Mouse (Mus musculus): ENCODE results near the gene Dxo. TPM values are rescaled to one million over a fixed set of nuclear protein-coding genes. Genes with fewer than 3 reads are reported as not detected.

Gene Dxo
- polyA plus RNA-seq, 1 experiment from 2014 or later = 59.4 TPM

DNA sequence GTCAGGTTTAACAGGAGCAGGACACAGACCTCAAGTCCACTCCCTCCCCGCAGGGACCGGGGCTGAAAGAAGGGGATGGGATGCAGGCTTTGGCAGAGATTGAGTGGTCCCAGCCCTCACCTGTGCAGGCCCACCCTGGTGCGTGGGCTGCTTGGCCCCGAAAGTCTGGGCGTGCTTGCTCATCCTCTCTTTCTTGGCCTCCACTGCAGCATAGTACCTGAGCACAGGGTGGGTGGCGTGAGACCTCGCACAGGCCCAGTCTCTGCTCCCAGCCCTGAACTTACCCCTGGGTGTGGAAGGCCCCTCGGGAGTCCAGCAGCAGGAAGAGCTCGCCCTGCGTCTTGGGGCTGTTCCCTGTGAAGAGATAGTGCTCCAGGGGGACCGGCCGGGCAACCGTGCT is 8.1 kb downstream of the Dxo start:
- H3K4me3 ChIP-seq (ENCODE audit: low read depth, low read length) = no peak overlapping the region
- H3K27me3 ChIP-seq (ENCODE audit: control insufficient read depth, insufficient read depth, low read length) = no peaks in the 10 kb centered on the region
- no peaks in the 10 kb centered on the region for H3K9me3 ChIP-seq (ENCODE audit: control insufficient read depth, low read length)
- H3K9ac ChIP-seq (replicated peaks; ENCODE audit: low read depth, low read length) = no peak overlapping the region
- 97% methylated on average over 13 of the region's 13 CpGs for WGBS
- H3K36me3 ChIP-seq (ENCODE audit: control insufficient read depth, insufficient read depth, low read length) = peaks cover 71% of the 10 kb centered on the region
- ATAC-seq (ENCODE audit: low read depth) = no peak
- peaks cover 6% of the 10 kb centered on the region; the same call in 1 of the 2 replicates for H3K4me1 ChIP-seq (ENCODE audit: control insufficient read depth, insufficient read depth, low read length)
- H3K4me2 ChIP-seq (ENCODE audit: low read depth, low read length) = no peak overlapping the region
- no peak overlapping the region for H3K27ac ChIP-seq (ENCODE audit: low read depth, low read length)

GRCm38 (mm10) chr17:34847192-34847591 is 10.4 kb downstream of the Dxo start:
- Histone ChIP-seq H3K4me2 (ENCODE audit: low read depth, low read length) (no peak overlapping the region), H3K27me3 (ENCODE audit: control insufficient read depth, insufficient read depth, low read length) (no peaks in the 10 kb centered on the region), H3K27ac (ENCODE audit: low read depth, low read length) (no peak overlapping the region), H3K9ac (replicated peaks; ENCODE audit: low read depth, low read length) (no peak overlapping the region), H3K4me3 (ENCODE audit: low read depth, low read length) (no peak overlapping the region), H3K4me1 (ENCODE audit: control insufficient read depth, insufficient read depth, low read length) (peaks cover 18% of the 10 kb centered on the region), H3K36me3 (ENCODE audit: control insufficient read depth, insufficient read depth, low read length) (peaks cover 48% of the 10 kb centered on the region), H3K9me3 (ENCODE audit: control insufficient read depth, low read length) (no peaks in the 10 kb centered on the region)
- WGBS = 87% methylated on average over 6 of the region's 6 CpGs
- ATAC-seq (ENCODE audit: low read depth) = no peak

DNA sequence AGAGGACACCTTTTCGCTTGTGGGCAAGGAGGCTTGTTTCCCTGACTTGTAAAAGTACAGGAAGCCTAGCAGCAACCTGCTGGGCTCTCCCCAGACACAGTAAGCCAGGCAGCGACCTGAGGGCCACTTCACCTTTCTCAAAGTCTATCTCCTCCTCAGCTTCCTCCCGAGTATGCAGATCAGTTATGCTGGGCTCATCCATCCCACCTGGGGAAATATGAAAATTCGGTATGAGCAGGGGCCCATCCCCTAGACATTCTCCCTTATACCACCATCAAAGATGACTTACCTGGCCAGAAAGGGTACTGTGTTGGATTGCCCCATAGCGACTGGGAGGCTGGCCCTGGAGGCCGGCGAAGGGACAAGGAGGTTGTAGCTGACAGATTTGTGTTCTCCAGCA is 10.8 kb downstream of the Dxo start:
- Histone ChIP-seq H3K36me3 (ENCODE audit: control insufficient read depth, insufficient read depth, low read length) (peaks cover 44% of the 10 kb centered on the region), H3K4me3 (ENCODE audit: low read depth, low read length) (no peak overlapping the region), H3K9ac (replicated peaks; ENCODE audit: low read depth, low read length) (no peak overlapping the region), H3K4me2 (ENCODE audit: low read depth, low read length) (no peak overlapping the region), H3K9me3 (ENCODE audit: control insufficient read depth, low read length) (no peaks in the 10 kb centered on the region), H3K27ac (ENCODE audit: low read depth, low read length) (no peak overlapping the region), H3K4me1 (ENCODE audit: control insufficient read depth, insufficient read depth, low read length) (peaks cover 18% of the 10 kb centered on the region), H3K27me3 (ENCODE audit: control insufficient read depth, insufficient read depth, low read length) (no peaks in the 10 kb centered on the region)
- no peak for ATAC-seq (ENCODE audit: low read depth)
- WGBS = 93% methylated on average over 7 of the region's 7 CpGs

GRCm38 (mm10) chr17:34849722-34850516 is 13.1 kb downstream of the Dxo start, which contains the start of the genes Skiv2l and Nelfe:
Gene Skiv2l (minus strand): TSS chr17:34850210.
Gene Nelfe (plus strand): TSS chr17:34850391.
- Histone ChIP-seq H3K4me2 (ENCODE audit: low read depth, low read length) (peak within 1 kb of the TSS; percentile 96), H3K4me1 (ENCODE audit: control insufficient read depth, insufficient read depth, low read length) (peaks cover 18% of the 10 kb centered on the region), H3K9ac (replicated peaks; ENCODE audit: low read depth, low read length) (peak within 1 kb of the TSS; percentile 86), H3K9me3 (ENCODE audit: control insufficient read depth, low read length) (no peaks in the 10 kb centered on the region), H3K4me3 (ENCODE audit: low read depth, low read length) (peak within 1 kb of the TSS; percentile 95), H3K27me3 (ENCODE audit: control insufficient read depth, insufficient read depth, low read length) (no peaks in the 10 kb centered on the region), H3K36me3 (ENCODE audit: control insufficient read depth, insufficient read depth, low read length) (peaks cover 40% of the 10 kb centered on the region), H3K27ac (ENCODE audit: low read depth, low read length) (peak within 1 kb of the TSS; percentile 48; the same call in 1 of the 2 replicates)
- ATAC-seq (ENCODE audit: low read depth) = peak; percentile 97
- WGBS = under 1% methylated on average over 63 of the region's 65 CpGs

GRCm38 (mm10) chr17:34850517-34851125 is 13.8 kb downstream of the Dxo start:
- WGBS = 2% methylated on average over 24 of the region's 25 CpGs
- Histone ChIP-seq H3K4me1 (ENCODE audit: control insufficient read depth, insufficient read depth, low read length) (peaks cover 18% of the 10 kb centered on the region), H3K9ac (replicated peaks; ENCODE audit: low read depth, low read length) (peak overlapping the region; percentile 86), H3K4me3 (ENCODE audit: low read depth, low read length) (peak overlapping the region; percentile 95), H3K27me3 (ENCODE audit: control insufficient read depth, insufficient read depth, low read length) (no peaks in the 10 kb centered on the region), H3K27ac (ENCODE audit: low read depth, low read length) (peak overlapping the region; percentile 48; the same call in 1 of the 2 replicates), H3K4me2 (ENCODE audit: low read depth, low read length) (peak overlapping the region; percentile 96), H3K36me3 (ENCODE audit: control insufficient read depth, insufficient read depth, low read length) (peaks cover 33% of the 10 kb centered on the region), H3K9me3 (ENCODE audit: control insufficient read depth, low read length) (no peaks in the 10 kb centered on the region)
- no peak; the same call in 1 of the 2 replicates for ATAC-seq (ENCODE audit: low read depth)

GRCm38 (mm10) chr17:34853511-34853910 is 16.7 kb downstream of the Dxo start:
- Histone ChIP-seq H3K9me3 (ENCODE audit: control insufficient read depth, low read length) (no peaks in the 10 kb centered on the region), H3K4me1 (ENCODE audit: control insufficient read depth, insufficient read depth, low read length) (peaks cover 18% of the 10 kb centered on the region), H3K27me3 (ENCODE audit: control insufficient read depth, insufficient read depth, low read length) (no peaks in the 10 kb centered on the region), H3K4me3 (ENCODE audit: low read depth, low read length) (no peak overlapping the region), H3K9ac (replicated peaks; ENCODE audit: low read depth, low read length) (no peak overlapping the region), H3K27ac (ENCODE audit: low read depth, low read length) (no peak overlapping the region), H3K36me3 (ENCODE audit: control insufficient read depth, insufficient read depth, low read length) (peaks cover 26% of the 10 kb centered on the region), H3K4me2 (ENCODE audit: low read depth, low read length) (no peak overlapping the region)
- 81% methylated on average over 8 of the region's 8 CpGs for whole genome bisulfite sequencing
- no peak for ATAC-seq (ENCODE audit: low read depth)

DNA sequence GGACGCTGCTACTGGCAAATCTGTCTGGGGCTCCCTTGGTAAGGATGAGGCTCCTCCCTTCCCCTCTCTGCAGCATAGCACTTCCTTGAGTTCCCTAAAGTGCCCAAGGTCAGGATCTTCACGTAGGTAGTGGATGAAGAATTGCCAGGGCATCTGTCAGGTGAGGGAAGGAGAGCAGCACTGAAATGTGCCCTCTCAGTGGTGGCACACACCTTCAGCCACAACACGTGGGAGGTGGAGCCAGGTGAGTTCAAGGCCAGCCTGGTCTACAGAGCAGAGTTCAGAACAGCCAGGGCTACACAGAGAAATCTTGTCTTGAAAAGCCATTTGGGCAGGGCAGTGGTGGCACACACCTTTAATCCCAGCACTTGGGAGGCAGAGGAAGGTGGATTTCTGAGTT is 17.9 kb downstream of the Dxo start:
- Histone ChIP-seq H3K36me3 (ENCODE audit: control insufficient read depth, insufficient read depth, low read length) (peaks cover 26% of the 10 kb centered on the region), H3K4me3 (ENCODE audit: low read depth, low read length) (no peak overlapping the region), H3K4me2 (ENCODE audit: low read depth, low read length) (no peak overlapping the region), H3K4me1 (ENCODE audit: control insufficient read depth, insufficient read depth, low read length) (peaks cover 12% of the 10 kb centered on the region), H3K27me3 (ENCODE audit: control insufficient read depth, insufficient read depth, low read length) (no peaks in the 10 kb centered on the region), H3K9me3 (ENCODE audit: control insufficient read depth, low read length) (no peaks in the 10 kb centered on the region), H3K9ac (replicated peaks; ENCODE audit: low read depth, low read length) (no peak overlapping the region), H3K27ac (ENCODE audit: low read depth, low read length) (no peak overlapping the region)
- ATAC-seq (ENCODE audit: low read depth) = no peak
- 85% methylated on average over 3 of the region's 3 CpGs for WGBS

DNA sequence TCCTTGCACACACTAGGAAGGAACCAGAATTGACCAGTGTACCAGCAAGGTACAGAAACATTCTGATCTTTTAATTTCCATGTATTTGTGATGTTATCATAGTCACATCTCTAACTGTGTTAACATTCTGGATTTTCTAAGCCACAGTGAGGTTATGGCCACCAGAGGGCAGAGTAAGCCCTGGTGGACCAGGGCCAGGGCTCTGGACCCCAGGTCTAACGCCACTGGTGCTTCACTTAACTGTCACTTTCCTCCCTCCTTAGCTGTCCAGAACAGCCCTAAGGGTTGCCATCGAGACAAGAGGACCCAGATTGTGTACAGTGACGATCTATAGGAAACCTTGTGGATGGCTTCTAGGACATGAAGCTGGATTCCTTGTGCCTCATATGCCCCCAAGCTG is 19.0 kb downstream of the Dxo start:
- H3K4me3 ChIP-seq (ENCODE audit: low read depth, low read length) = no peak overlapping the region
- WGBS = 34% methylated on average over 3 of the region's 3 CpGs
- ATAC-seq (ENCODE audit: low read depth) = no peak
- no peak overlapping the region for H3K4me2 ChIP-seq (ENCODE audit: low read depth, low read length)
- H3K36me3 ChIP-seq (ENCODE audit: control insufficient read depth, insufficient read depth, low read length) = peaks cover 26% of the 10 kb centered on the region
- no peaks in the 10 kb centered on the region for H3K9me3 ChIP-seq (ENCODE audit: control insufficient read depth, low read length)
- peaks cover 9% of the 10 kb centered on the region for H3K4me1 ChIP-seq (ENCODE audit: control insufficient read depth, insufficient read depth, low read length)
- no peak overlapping the region for H3K9ac ChIP-seq (replicated peaks; ENCODE audit: low read depth, low read length)
- H3K27ac ChIP-seq (ENCODE audit: low read depth, low read length) = no peak overlapping the region
- H3K27me3 ChIP-seq (ENCODE audit: control insufficient read depth, insufficient read depth, low read length) = no peaks in the 10 kb centered on the region

- Histone ChIP-seq H3K9me3 (ENCODE audit: control insufficient read depth, low read length) (no peaks in the 10 kb centered on the region), H3K27me3 (ENCODE audit: control insufficient read depth, insufficient read depth, low read length) (no peaks in the 10 kb centered on the region), H3K27ac (ENCODE audit: low read depth, low read length) (no peak overlapping the region), H3K36me3 (ENCODE audit: control insufficient read depth, insufficient read depth, low read length) (peaks cover 20% of the 10 kb centered on the region; the same call in 1 of the 2 replicates), H3K9ac (replicated peaks; ENCODE audit: low read depth, low read length) (no peak overlapping the region), H3K4me3 (ENCODE audit: low read depth, low read length) (no peak overlapping the region), H3K4me2 (ENCODE audit: low read depth, low read length) (no peak overlapping the region), H3K4me1 (ENCODE audit: control insufficient read depth, insufficient read depth, low read length) (no peaks in the 10 kb centered on the region)
- WGBS = 92% methylated on average over 4 of the region's 4 CpGs
- no peak for ATAC-seq (ENCODE audit: low read depth)
Observed at GRCm38 (mm10) chr17:34858670-34859069, 21.9 kb downstream of the Dxo start.

Data from neural tube, embryonic 14.5 days (tissue).